In the genomic region with DNA sequence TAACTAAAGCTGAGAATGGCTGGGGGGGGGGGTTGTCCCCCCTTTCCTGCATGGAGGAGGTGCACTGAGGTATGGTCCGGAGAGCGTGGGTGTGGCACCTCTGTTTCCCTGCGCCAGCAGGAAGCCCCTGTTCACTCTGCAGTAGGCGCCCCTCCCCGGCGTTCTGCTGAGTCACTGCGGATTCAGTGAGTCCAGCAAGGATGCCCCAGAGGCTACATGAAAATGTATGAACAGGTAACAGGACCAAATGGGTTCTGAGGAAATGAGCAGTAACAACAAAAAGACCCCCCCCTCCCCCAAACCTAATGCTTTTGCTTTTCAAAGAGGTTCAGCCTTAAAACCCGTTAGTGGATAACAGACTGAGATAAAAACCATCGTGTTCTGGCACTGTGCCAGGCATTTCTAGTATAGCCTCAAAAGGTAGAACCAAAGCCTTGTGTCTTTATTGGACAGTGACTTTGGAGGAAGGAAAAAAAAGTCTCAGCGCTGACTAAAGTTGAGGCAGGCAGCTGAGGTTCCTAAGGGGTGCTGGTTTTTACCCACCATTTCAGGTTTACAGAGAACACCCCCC, we compare ENCODE assay signal across 8 mouse cellular contexts. TPM values are rescaled to one million over a fixed set of nuclear protein-coding genes. Genes with fewer than 3 reads are reported as not detected.
DNase-seq lines count a peak whose midpoint lies in the region; ATAC-seq and TF ChIP-seq lines count a peak whose summit lies in the region.

No protein-coding gene starts in this region.

- peaks cover 27% of the 10 kb centered on the region for H3K36me3 ChIP-seq in forebrain, embryonic 14.5 days (ENCODE audit: control insufficient read depth, insufficient read depth, low read length)
- H3K36me3 ChIP-seq in intestine, postnatal 0 days (ENCODE audit: control insufficient read depth, insufficient read depth) = peaks cover 12% of the 10 kb centered on the region; the same call in 1 of the 2 replicates
- H3K36me3 ChIP-seq in midbrain, embryonic 10.5 days = peaks cover 78% of the 10 kb centered on the region

- no peaks in the 10 kb centered on the region for H3K27me3 ChIP-seq in forebrain, embryonic 14.5 days (replicated peaks; ENCODE audit: control insufficient read depth, insufficient read depth, low read length)
- no peaks in the 10 kb centered on the region; the same call in 1 of the 2 replicates for H3K27me3 ChIP-seq in intestine, postnatal 0 days (replicated peaks; ENCODE audit: control insufficient read depth, insufficient read depth, low read length)
- no peaks in the 10 kb centered on the region for H3K27me3 ChIP-seq in midbrain, embryonic 10.5 days (ENCODE audit: low read depth, poor library complexity, severe bottlenecking)

- 46% methylated on average over 10 of the region's 10 CpGs for WGBS in forebrain, embryonic 14.5 days
- 55% methylated on average over 10 of the region's 10 CpGs for WGBS in intestine, postnatal 0 days
- WGBS in midbrain, embryonic 10.5 days = 57% methylated on average over 10 of the region's 10 CpGs

- H3K4me1 ChIP-seq in forebrain, embryonic 14.5 days (ENCODE audit: control insufficient read depth, insufficient read depth, low read length) = no peaks in the 10 kb centered on the region; the same call in 1 of the 2 replicates
- no peaks in the 10 kb centered on the region for H3K4me1 ChIP-seq in intestine, postnatal 0 days (replicated peaks; ENCODE audit: control insufficient read depth, insufficient read depth, low read length)
- peaks cover 55% of the 10 kb centered on the region for H3K4me1 ChIP-seq in midbrain, embryonic 10.5 days

- H3K9ac ChIP-seq in forebrain, embryonic 14.5 days (ENCODE audit: low read length) = peak overlapping the region; percentile 83
- H3K9ac ChIP-seq in intestine, postnatal 0 days (ENCODE audit: low read depth, low read length) = no peak overlapping the region

- peak; percentile 40 for DNase-seq in gastrocnemius, postnatal 14 days
- no peak for DNase-seq in gastrocnemius, adult 8-10 months (ENCODE audit: low spot score in 2 of 2)
- peak; percentile 22 for DNase-seq in ZHBTc4 (ENCODE audit: low read depth, low spot score)
- peak; percentile 56 for DNase-seq in forebrain, embryonic 14.5 days (ENCODE audit: low spot score)
- no peak for DNase-seq in midbrain, embryonic 10.5 days (ENCODE audit: low spot score)
- DNase-seq in layer of hippocampus, postnatal 36 days = no peak
- DNase-seq in spleen, postnatal 36 days (ENCODE audit: low spot score in 2 of 2) = no peak

- no peak for ATAC-seq in forebrain, embryonic 14.5 days
- no peak for ATAC-seq in intestine, postnatal 0 days

- intact Hi-C loops in gastrocnemius, postnatal 14 days (cut with DNase I; ENCODE audit: low total_unique reads) = no loop called here

- peak overlapping the region; percentile 54 for H3K4me3 ChIP-seq in forebrain, embryonic 14.5 days (ENCODE audit: low read depth, low read length)
- peak overlapping the region; percentile 43 for H3K4me3 ChIP-seq in intestine, postnatal 0 days (ENCODE audit: low read depth, low read length)
- H3K4me3 ChIP-seq in midbrain, embryonic 10.5 days = peak overlapping the region; percentile 70

- H3K27ac ChIP-seq in forebrain, embryonic 14.5 days (ENCODE audit: low read depth, low read length) = no peak overlapping the region
- H3K27ac ChIP-seq in intestine, postnatal 0 days (ENCODE audit: low read depth, low read length) = no peak overlapping the region
- H3K27ac ChIP-seq in midbrain, embryonic 10.5 days (replicated peaks) = peak overlapping the region; percentile 90

- H3K4me2 ChIP-seq in forebrain, embryonic 14.5 days (ENCODE audit: low read length) = peak overlapping the region; percentile 64
- peak overlapping the region; percentile 40; the same call in 1 of the 2 replicates for H3K4me2 ChIP-seq in intestine, postnatal 0 days (replicated peaks; ENCODE audit: low read depth)

- peaks cover 27% of the 10 kb centered on the region for H3K9me3 ChIP-seq in forebrain, embryonic 14.5 days (replicated peaks; ENCODE audit: control insufficient read depth, low read length)
- H3K9me3 ChIP-seq in intestine, postnatal 0 days (ENCODE audit: control insufficient read depth) = peaks cover 14% of the 10 kb centered on the region
- peaks cover 61% of the 10 kb centered on the region for H3K9me3 ChIP-seq in midbrain, embryonic 10.5 days (replicated peaks)

- TF ChIP-seq CTCF in intestine, postnatal 0 days (IDR thresholded peaks at IDR 0.05; ENCODE audit: low read depth) = no peak

RNA-seq across cellular contexts. Expression of a gene that starts 15.9 kb away (rescaled TPM):
- total RNA-seq in gastrocnemius, postnatal 14 days (2021) = 100 to 1,000 TPM in 1 of 2 experiments, 10 to 100 TPM in 1; 64.5 to 101 TPM
- total RNA-seq in gastrocnemius, adult 8-10 months (2022) = 1 to 10 TPM; 1.2 to 2.9 (median 1.5) TPM
- 409 and 464 TPM in 2 replicates for polyA plus RNA-seq in forebrain, embryonic 14.5 days (2014; fragmentation: Nextera tagmentation; extraction: Ambion mirVana)
- polyA plus RNA-seq in intestine, postnatal 0 days (2015; fragmentation: Nextera tagmentation; extraction: Ambion mirVana) = 145 and 156 TPM in 2 replicates
- 1,366 and 1,939 TPM in 2 replicates for polyA plus RNA-seq in midbrain, embryonic 10.5 days (2016; fragmentation: Nextera tagmentation; extraction: Ambion mirVana)
- total RNA-seq in layer of hippocampus, postnatal 36 days (2021) = 10 to 100 TPM; 48.4 to 52.7 TPM

RNA-seq across cellular contexts. Expression of a gene that starts 45.7 kb away (rescaled TPM):
- total RNA-seq in gastrocnemius, postnatal 14 days (2021) = 1 to 10 TPM; 1.3 to 2.1 TPM
- total RNA-seq in gastrocnemius, adult 8-10 months (2022) = under 1 TPM; 0.12 to 0.83 (median 0.41) TPM
- polyA plus RNA-seq in forebrain, embryonic 14.5 days (2014; fragmentation: Nextera tagmentation; extraction: Ambion mirVana) = 15.6 and 16.6 TPM in 2 replicates
- polyA plus RNA-seq in intestine, postnatal 0 days (2015; fragmentation: Nextera tagmentation; extraction: Ambion mirVana) = 3.7 and 4.4 TPM in 2 replicates
- 19.8 and 24.0 TPM in 2 replicates for polyA plus RNA-seq in midbrain, embryonic 10.5 days (2016; fragmentation: Nextera tagmentation; extraction: Ambion mirVana)
- total RNA-seq in layer of hippocampus, postnatal 36 days (2021) = 1 to 10 TPM; 6.7 to 6.8 TPM

Comparison
In these comparisons a context has a peak if more than half of its experiments do, and no peak if none do; other contexts are left out.
1. DNase-seq: peak in gastrocnemius, postnatal 14 days (single experiment), ZHBTc4 (single experiment) and forebrain, embryonic 14.5 days (single experiment); none in gastrocnemius, adult 8-10 months (0 of 2), midbrain, embryonic 10.5 days (single experiment), layer of hippocampus, postnatal 36 days (0 of 2) and spleen, postnatal 36 days (0 of 2).
2. RNA of a gene that starts 15.9 kb away (total RNA-seq): 64.5 to 101 TPM in gastrocnemius, postnatal 14 days and 48.4 to 52.7 TPM in layer of hippocampus, postnatal 36 days; 1.2 to 2.9 TPM in gastrocnemius, adult 8-10 months; every median in the first group is over 10 times any median in the second.
3. Peak in every context shown above with its lines, with median percentiles within 50 percentile points of each other: H3K4me3 ChIP-seq.